Mouse (Mus musculus) stomach, postnatal 0 days (tissue): ENCODE data around the gene Ifnar2. TPM values are rescaled to one million over a fixed set of nuclear protein-coding genes. Genes with fewer than 3 reads are reported as not detected.

Experiments used
- ATAC-seq: fragments of 200-750 bp; cut with Nextera tagmentation; 2 replicates; pipeline ENCODE4 v1.8.0; 2017; ENCODE audit not compliant: low FRiP score, low TSS enrichment
- DNase-seq: peaks from one replicate; pipeline ENCODE4 v3.0.0-alpha.2; 2016; ENCODE audit warnings: low spot score
- H3K27ac ChIP-seq: fragments of 300-500 bp; sonication (generic); replicated peaks from 2 replicates; pipeline ENCODE4 v1.5.1; 2014; ENCODE audit warnings: mild to moderate bottlenecking, control low read depth
- H3K27me3 ChIP-seq: fragments of 300-500 bp; sonication (generic); 2 replicates; pipeline ENCODE4 v1.6.1; 2014; ENCODE audit warnings: low read length; ENCODE audit not compliant: control insufficient read depth, insufficient read depth
- H3K36me3 ChIP-seq: fragments of 300-500 bp; sonication (generic); 2 replicates; pipeline ENCODE4 v1.6.1; 2014; ENCODE audit warnings: low read length, mixed read lengths; ENCODE audit not compliant: control insufficient read depth, insufficient read depth
- H3K4me1 ChIP-seq: fragments of 300-500 bp; sonication (generic); replicated peaks from 2 replicates; pipeline ENCODE4 v1.6.1; 2014; ENCODE audit warnings: antibody characterized with exemption; ENCODE audit not compliant: control insufficient read depth, insufficient read depth
- H3K4me2 ChIP-seq: fragments of 300-500 bp; sonication (generic); replicated peaks from 2 replicates; pipeline ENCODE4 v1.6.1; 2014; ENCODE audit warnings: low read depth, mild to moderate bottlenecking, control low read depth, moderate library complexity
- H3K4me3 ChIP-seq: fragments of 300-500 bp; sonication (generic); 2 replicates; pipeline ENCODE4 v1.5.1; 2014; ENCODE audit warnings: low read depth, low read length, control low read depth
- H3K9ac ChIP-seq: fragments of 300-500 bp; sonication (generic); 2 replicates; pipeline ENCODE4 v1.6.1; 2014; ENCODE audit warnings: mild to moderate bottlenecking, low read length, control low read depth, mixed read lengths
- H3K9me3 ChIP-seq: fragments of 300-500 bp; sonication (generic); 2 replicates; pipeline ENCODE4 v1.6.1; 2016; ENCODE audit warnings: low read length; ENCODE audit not compliant: control insufficient read depth
- CTCF ChIP-seq: IDR thresholded peaks from 2 replicates; pipeline ENCODE4 v1.5.1; 2016; ENCODE audit warnings: antibody characterized with exemption, low read depth, mild to moderate bottlenecking, moderate library complexity
- EP300 ChIP-seq: optimal IDR thresholded peaks from 2 replicates; pipeline ENCODE3; 2016; ENCODE audit warnings: antibody characterized with exemption
- WGBS: fragments of 180-500 bp; shearing (Covaris S2); extraction: QIAGEN DNeasy Blood & Tissue Kit; methylation state at CpG from one replicate; pipeline ENCODE4 v1.1.7; 2014; 5-methylcytosine and 5-hydroxymethylcytosine counted together
- polyA plus RNA-seq: library from polyadenylated mRNA; unstranded; fragments of >200 nt; fragmentation: Nextera tagmentation; extraction: Ambion mirVana; gene quantifications from 2 replicates; pipeline ENCODE4 v1.2.1, GENCODE M21; 2015

Ifnar2 gene
- polyA plus RNA-seq, 1 experiment from 2014 or later: 33.4 TPM

GRCm38 (mm10) chr16:91334190-91334893, 38.2 kb upstream of the Ifnar2 start:
- H3K36me3 ChIP-seq: no peaks in the 10 kb centered on the region
- no peaks in the 10 kb centered on the region for H3K4me1 ChIP-seq
- H3K4me2 ChIP-seq: no peak overlapping the region
- no peaks in the 10 kb centered on the region for H3K9me3 ChIP-seq
- no peak for DNase-seq
- no peak overlapping the region for H3K4me3 ChIP-seq
- H3K9ac ChIP-seq: no peak overlapping the region
- no peak overlapping the region for H3K27ac ChIP-seq
- no peak for ATAC-seq
- no peaks in the 10 kb centered on the region for H3K27me3 ChIP-seq
- TF ChIP-seq EP300 (no peak), CTCF (no peak)
- WGBS: 18% methylated on average over 10 of the region's 10 CpGs

GRCm38 (mm10) chr16:91336753-91337152, 35.8 kb upstream of the Ifnar2 start:
- ATAC-seq: no peak
- Histone ChIP-seq H3K36me3 (no peaks in the 10 kb centered on the region), H3K27ac (no peak overlapping the region), H3K9ac (no peak overlapping the region), H3K27me3 (no peaks in the 10 kb centered on the region), H3K9me3 (no peaks in the 10 kb centered on the region), H3K4me2 (no peak overlapping the region), H3K4me3 (no peak overlapping the region), H3K4me1 (no peaks in the 10 kb centered on the region)
- DNase-seq: no peak
- TF ChIP-seq CTCF (no peak), EP300 (no peak)
- WGBS: 83% methylated on average over 4 of the region's 4 CpGs

- Histone ChIP-seq H3K27ac (no peak overlapping the region), H3K4me2 (no peak overlapping the region), H3K4me1 (no peaks in the 10 kb centered on the region), H3K9me3 (no peaks in the 10 kb centered on the region), H3K27me3 (no peaks in the 10 kb centered on the region), H3K4me3 (no peak overlapping the region), H3K9ac (no peak overlapping the region), H3K36me3 (no peaks in the 10 kb centered on the region)
- WGBS: 75% methylated on average over 5 of the region's 5 CpGs
- no peak for ATAC-seq
- DNase-seq: no peak
- no peak for TF ChIP-seq CTCF
- no peak for TF ChIP-seq EP300
Measured at GRCm38 (mm10) chr16:91337480-91337879, 35.1 kb upstream of the Ifnar2 start.

GRCm38 (mm10) chr16:91346491-91346890, 26.1 kb upstream of the Ifnar2 start:
- no peak for TF ChIP-seq CTCF
- TF ChIP-seq EP300: no peak
- no peaks in the 10 kb centered on the region for H3K36me3 ChIP-seq
- DNase-seq (no peak), ATAC-seq (no peak)
- no peaks in the 10 kb centered on the region for H3K4me1 ChIP-seq
- no peaks in the 10 kb centered on the region for H3K9me3 ChIP-seq
- 66% methylated on average over 9 of the region's 9 CpGs for WGBS
- no peak overlapping the region for H3K9ac ChIP-seq
- no peaks in the 10 kb centered on the region for H3K27me3 ChIP-seq
- H3K27ac ChIP-seq: no peak overlapping the region
- no peak overlapping the region for H3K4me3 ChIP-seq
- H3K4me2 ChIP-seq: no peak overlapping the region

- TF ChIP-seq EP300 (no peak), CTCF (no peak)
- Histone ChIP-seq H3K27ac (no peak overlapping the region), H3K9me3 (no peaks in the 10 kb centered on the region), H3K4me2 (no peak overlapping the region), H3K27me3 (no peaks in the 10 kb centered on the region), H3K4me1 (no peaks in the 10 kb centered on the region), H3K4me3 (no peak overlapping the region), H3K36me3 (no peaks in the 10 kb centered on the region), H3K9ac (no peak overlapping the region)
- ATAC-seq (no peak), DNase-seq (no peak)
- WGBS: 54% methylated on average over 20 of the region's 20 CpGs
Measured at GRCm38 (mm10) chr16:91347491-91348263, 24.9 kb upstream of the Ifnar2 start.

GRCm38 (mm10) chr16:91348264-91348565, 24.4 kb upstream of the Ifnar2 start:
- no peak overlapping the region for H3K4me2 ChIP-seq

More at GRCm38 (mm10) chr16:91348264-91348565, 24.4 kb upstream of the Ifnar2 start:
- no peak overlapping the region for H3K27ac ChIP-seq
- H3K4me1 ChIP-seq: no peaks in the 10 kb centered on the region
- ATAC-seq: no peak
- no peaks in the 10 kb centered on the region for H3K36me3 ChIP-seq
- no peak overlapping the region for H3K4me3 ChIP-seq
- DNase-seq: no peak
- no peak overlapping the region for H3K9ac ChIP-seq
- WGBS: 63% methylated on average over 14 of the region's 14 CpGs
- TF ChIP-seq EP300 (no peak), CTCF (no peak)
- H3K27me3 ChIP-seq: no peaks in the 10 kb centered on the region
- no peaks in the 10 kb centered on the region for H3K9me3 ChIP-seq
